Mouse (Mus musculus) left cerebral cortex, postnatal 25 days (tissue): Measurements from ENCODE around the gene Klra2. TPM values are rescaled to one million over a fixed set of nuclear protein-coding genes. Genes with fewer than 3 reads are reported as not detected.
"Not testable (repeated sequence)": the region's sequence is repeated elsewhere in the genome, so short reads cannot be mapped to it uniquely, and the experiment has no call there.

ENCODE experiments used
- DNase-seq, 2 experiments: peaks; one replicate each; pipeline ENCODE4 v3.0.0; 2022; ENCODE audit warnings: low spot score in 2 of 2, mixed read lengths in 1 of 2
- intact Hi-C: fragments of 180-260 bp; cut with DNase I; formaldehyde crosslinking; loops from one replicate; pipeline ENCODE4 v1.15.1; 2025
- total RNA-seq, 2 experiments: library from RNA; stranded (reverse); gene quantifications; 2 replicates each; pipeline ENCODE4 v1.2.3; 2021

Klra2 gene
- total RNA-seq = under 1 TPM; 0.39 to 0.69 TPM

GRCm38 (mm10) chr6:131247206-131247605, at the start of gene Klra2:
Klra2 (minus strand) TSS chr6:131247362.
- intact Hi-C loops = no loop called here
- no peak for DNase-seq

- DNase-seq = no peak
- intact Hi-C loops = loop anchor here (5.0 to 10.0 kb wide), 3 partner anchors 58 to 1720 kb away; partner anchors contain the start of genes Klre1 and Styk1
Measured at GRCm38 (mm10) chr6:131294435-131295112, 47.4 kb upstream of the Klra2 start.

- intact Hi-C loops = loop anchor here (5.0 to 10.0 kb wide), 3 partner anchors 58 to 1719 kb away; partner anchors contain the start of genes Klre1 and Styk1
- no peak for DNase-seq
Measured at GRCm38 (mm10) chr6:131293916-131294315, 46.8 kb upstream of the Klra2 start.

- peak; percentile 82 to 86 for DNase-seq
- intact Hi-C loops = loop anchor here (5.0 to 10.0 kb wide), 3 partner anchors 59 to 1718 kb away; partner anchors contain the start of genes Klre1 and Styk1
Measured at GRCm38 (mm10) chr6:131292991-131293788, 46.0 kb upstream of the Klra2 start, which contains the start of gene Magohb. Magohb (minus strand) TSS chr6:131293244.

GRCm38 (mm10) chr6:131292276-131292990, 45.3 kb upstream of the Klra2 start:
- intact Hi-C loops = loop anchor here (5.0 to 10.0 kb wide), 3 partner anchors 60 to 1718 kb away; partner anchors contain the start of genes Klre1 and Styk1
- peak in 1 of 2 experiments; percentile 19 for DNase-seq

- intact Hi-C loops = loop anchor here (5.0 to 10.0 kb wide), 3 partner anchors 62 to 1716 kb away; partner anchors contain the start of genes Klre1 and Styk1
- peak in 1 of 2 experiments; percentile 18 for DNase-seq
Measured at GRCm38 (mm10) chr6:131290430-131290829, 43.3 kb upstream of the Klra2 start.

- intact Hi-C loops, DNase-seq: not testable (repeated sequence)
Measured at GRCm38 (mm10) chr6:131278160-131278559, 31.0 kb upstream of the Klra2 start.

- intact Hi-C loops = no loop called here
- no peak for DNase-seq
Measured at GRCm38 (mm10) chr6:131276659-131277058, 29.5 kb upstream of the Klra2 start.

GRCm38 (mm10) chr6:131272311-131272710, 25.1 kb upstream of the Klra2 start:
- intact Hi-C loops = no loop called here
- no peak for DNase-seq

- DNase-seq = no peak
- intact Hi-C loops = no loop called here
Measured at GRCm38 (mm10) chr6:131270312-131270711, 23.1 kb upstream of the Klra2 start.

- no peak for DNase-seq
- intact Hi-C loops = no loop called here
Measured at GRCm38 (mm10) chr6:131269599-131269998, 22.4 kb upstream of the Klra2 start.

- DNase-seq = no peak
- intact Hi-C loops = no loop called here
Measured at GRCm38 (mm10) chr6:131264175-131264574, 17.0 kb upstream of the Klra2 start.

- intact Hi-C loops = no loop called here
- DNase-seq = no peak
Measured at GRCm38 (mm10) chr6:131262778-131263177, 15.6 kb upstream of the Klra2 start.

GRCm38 (mm10) chr6:131262009-131262408, 14.8 kb upstream of the Klra2 start:
- intact Hi-C loops = no loop called here
- DNase-seq = no peak

- intact Hi-C loops = no loop called here
- no peak for DNase-seq
Measured at GRCm38 (mm10) chr6:131245081-131245480, 2.1 kb downstream of the Klra2 start.

Other genes starting within 250 kb of the Klra2 start
- gene Magohb, start 45.9 kb upstream of the Klra2 start, total RNA-seq = 1 to 10 TPM; 6.1 to 8.5 TPM
- under 1 TPM; 0.14 to 0.25 TPM for gene Styk1, start 106.2 kb upstream of the Klra2 start, total RNA-seq
- gene Ybx3, start 141.1 kb upstream of the Klra2 start, total RNA-seq = 10 to 100 TPM; 45.7 to 48.8 TPM
- not detected for gene 5430401F13Rik, start 239.0 kb upstream of the Klra2 start, total RNA-seq
- gene Gm6619, start 239.0 kb upstream of the Klra2 start, total RNA-seq = not detected